Mouse (Mus musculus) ovary, adult 2 months (tissue): ENCODE measurements around the gene Ctdspl2. TPM values are rescaled to one million over a fixed set of nuclear protein-coding genes. Genes with fewer than 3 reads are reported as not detected.

Source experiments
- polyA plus RNA-seq: library from polyadenylated mRNA; depleted of rRNA; stranded (reverse); fragments of >200 nt; gene quantifications from 2 replicates; pipeline ENCODE4 v1.2.3, GENCODE M21; 2012; rRNA removed

Ctdspl2 gene
- 4.5 and 5.6 TPM in 2 replicates for polyA plus RNA-seq

GRCm38 (mm10) chr2:121955765-121956223 is at the start of gene Ctdspl2, which contains the start of gene Mageb3:
Gene Ctdspl2, plus strand, starts transcription at chr2:121956001.
Gene Mageb3, minus strand, starts transcription at chr2:121956092.

GRCm38 (mm10) chr2:122027862-122028755 is 72.3 kb downstream of the Ctdspl2 start, which contains the start of gene Eif3j1:
Gene Eif3j1, plus strand, starts transcription at chr2:122028546.

Other genes starting within 250 kb of the Ctdspl2 start
- gene Frmd5, start 148.9 kb upstream of the Ctdspl2 start, polyA plus RNA-seq = 122 and 129 TPM in 2 replicates
- 31.9 and 44.9 TPM in 2 replicates for gene Casc4, start 89.0 kb upstream of the Ctdspl2 start, polyA plus RNA-seq
- not detected in 2 replicates for gene Mageb3, start 91 bp downstream of the Ctdspl2 start, polyA plus RNA-seq
- gene Eif3j1, start 72.5 kb downstream of the Ctdspl2 start, polyA plus RNA-seq = 5.6 and 7.1 TPM in 2 replicates
- 9.5 and 11.8 TPM in 2 replicates for gene Spg11, start 162.4 kb downstream of the Ctdspl2 start, polyA plus RNA-seq
- gene B2m, start 191.7 kb downstream of the Ctdspl2 start, polyA plus RNA-seq = 290 and 301 TPM in 2 replicates
- gene Trim69, start 204.7 kb downstream of the Ctdspl2 start, polyA plus RNA-seq = not detected in 2 replicates
- gene Patl2, start 230.2 kb downstream of the Ctdspl2 start, polyA plus RNA-seq = 1.7 and 2.3 TPM in 2 replicates
- gene Terb2, start 230.3 kb downstream of the Ctdspl2 start, polyA plus RNA-seq = not detected in 2 replicates